In the genomic region with DNA sequence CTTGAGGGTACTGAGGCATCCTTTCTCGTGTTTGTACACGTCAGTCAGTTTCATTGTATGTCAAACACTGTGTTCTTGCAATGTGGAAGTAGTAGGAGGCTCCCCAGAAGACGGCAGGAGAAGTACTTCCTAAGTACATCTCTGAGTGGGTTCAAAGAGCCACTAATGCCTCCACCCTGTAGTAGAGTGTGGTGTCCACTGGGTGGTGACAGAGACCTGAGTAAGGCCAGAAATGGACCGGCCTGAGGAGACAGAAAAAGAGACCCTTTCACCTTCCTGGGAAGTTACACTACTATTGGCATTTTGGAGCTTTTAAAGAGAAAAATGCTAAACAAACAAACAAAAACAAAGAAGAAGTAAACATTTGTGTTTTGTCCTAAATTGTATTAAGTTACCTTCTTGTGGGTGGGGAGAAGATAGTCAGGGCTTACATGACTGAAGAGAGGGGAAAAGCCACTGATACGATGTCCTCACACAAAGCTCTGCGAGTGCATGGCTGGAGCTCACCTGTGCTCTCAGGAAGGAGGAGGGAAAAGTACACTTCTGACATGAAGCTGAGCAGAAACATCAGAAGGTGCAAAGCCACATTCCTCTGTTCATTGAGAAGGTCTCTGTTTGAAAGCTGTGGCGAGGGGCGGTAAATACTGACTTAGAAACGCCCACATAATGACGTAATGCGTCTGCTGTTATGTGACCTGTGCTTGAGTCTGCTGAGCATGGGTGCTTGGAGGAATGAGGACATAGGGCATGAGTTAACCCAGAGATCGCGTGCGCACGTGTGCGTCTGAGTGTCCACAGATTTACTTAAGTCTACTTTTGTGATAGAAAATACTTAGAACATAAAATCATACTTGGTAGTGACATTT, we compare ENCODE assay signal across 8 mouse cellular contexts.
DNase-seq lines count a peak whose midpoint lies in the region; ATAC-seq and TF ChIP-seq lines count a peak whose summit lies in the region.

No protein-coding gene starts in this region.

- ATAC-seq in granulocyte monocyte progenitor cell, adult 5-6 weeks (replicated peaks; ENCODE audit: poor library complexity, severe bottlenecking) = peak; percentile 90
- peak; percentile 73 for ATAC-seq in kidney, embryonic 15.5 days (replicated peaks; ENCODE audit: low FRiP score)
- ATAC-seq in liver, embryonic 16.5 days (ENCODE audit: low read depth) = peak; percentile 59
- peak; percentile 73; the same call in 1 of the 2 replicates for ATAC-seq in neural tube, embryonic 13.5 days (ENCODE audit: low read depth)
- no peak; the same call in 1 of the 2 replicates for ATAC-seq in erythroid progenitor cell, adult 5-6 weeks (replicated peaks; ENCODE audit: low FRiP score, poor library complexity, severe bottlenecking)

- H3K27ac ChIP-seq in ES-Bruce4 (ENCODE audit: insufficient read depth, low read length) = no peak overlapping the region
- H3K27ac ChIP-seq in kidney, embryonic 15.5 days = no peak overlapping the region
- H3K27ac ChIP-seq in liver, embryonic 16.5 days (ENCODE audit: low read length) = no peak overlapping the region
- no peak overlapping the region for H3K27ac ChIP-seq in neural tube, embryonic 13.5 days (replicated peaks)

- no peaks in the 10 kb centered on the region for H3K9me3 ChIP-seq in ES-Bruce4 (replicated peaks; ENCODE audit: control insufficient read depth, insufficient read depth, low read length, poor library complexity, severe bottlenecking)
- H3K9me3 ChIP-seq in kidney, embryonic 15.5 days (replicated peaks) = no peaks in the 10 kb centered on the region
- H3K9me3 ChIP-seq in liver, embryonic 16.5 days (replicated peaks; ENCODE audit: control insufficient read depth, low read length) = no peaks in the 10 kb centered on the region
- no peaks in the 10 kb centered on the region for H3K9me3 ChIP-seq in neural tube, embryonic 13.5 days

- H3K9ac ChIP-seq in ES-Bruce4 (ENCODE audit: low read depth, poor library complexity, severe bottlenecking) = no peak overlapping the region
- H3K9ac ChIP-seq in kidney, embryonic 15.5 days = no peak overlapping the region
- H3K9ac ChIP-seq in liver, embryonic 16.5 days (ENCODE audit: low read depth, low read length) = no peak overlapping the region
- H3K9ac ChIP-seq in neural tube, embryonic 13.5 days = no peak overlapping the region

- peak; percentile 56 for DNase-seq in 3T3-L1 (ENCODE audit: low read depth, low spot score)
- peak; percentile 78 to 80 for DNase-seq in cerebellum, postnatal 14 days

- 78% methylated on average over 16 of the region's 16 CpGs for WGBS in kidney, embryonic 15.5 days
- WGBS in liver, embryonic 16.5 days (ENCODE audit: insufficient replicate concordance) = 72% methylated on average over 16 of the region's 16 CpGs
- 85% methylated on average over 16 of the region's 16 CpGs for WGBS in neural tube, embryonic 13.5 days

- H3K27me3 ChIP-seq in ES-Bruce4 (ENCODE audit: control insufficient read depth, insufficient read depth, low read length, poor library complexity, severe bottlenecking) = no peaks in the 10 kb centered on the region
- H3K27me3 ChIP-seq in kidney, embryonic 15.5 days = no peaks in the 10 kb centered on the region
- no peaks in the 10 kb centered on the region for H3K27me3 ChIP-seq in liver, embryonic 16.5 days (ENCODE audit: control insufficient read depth, insufficient read depth, low read depth, low read length)
- H3K27me3 ChIP-seq in neural tube, embryonic 13.5 days = no peaks in the 10 kb centered on the region

- peaks cover 4% of the 10 kb centered on the region for H3K36me3 ChIP-seq in ES-Bruce4 (ENCODE audit: control insufficient read depth, insufficient read depth, low read length, poor library complexity, severe bottlenecking)
- peaks cover 56% of the 10 kb centered on the region for H3K36me3 ChIP-seq in kidney, embryonic 15.5 days
- peaks cover 15% of the 10 kb centered on the region for H3K36me3 ChIP-seq in liver, embryonic 16.5 days (ENCODE audit: control insufficient read depth, insufficient read depth)
- peaks cover 36% of the 10 kb centered on the region for H3K36me3 ChIP-seq in neural tube, embryonic 13.5 days

- no peak for TF ChIP-seq POLR2A in ES-Bruce4 (IDR thresholded peaks at IDR 0.05; ENCODE audit: insufficient read depth, low read length)

- H3K4me1 ChIP-seq in ES-Bruce4 (ENCODE audit: control insufficient read depth, insufficient read depth, low read length) = no peaks in the 10 kb centered on the region
- no peaks in the 10 kb centered on the region for H3K4me1 ChIP-seq in kidney, embryonic 15.5 days
- peaks cover under 1% of the 10 kb centered on the region for H3K4me1 ChIP-seq in liver, embryonic 16.5 days (ENCODE audit: control insufficient read depth, low read depth, low read length)
- H3K4me1 ChIP-seq in neural tube, embryonic 13.5 days (replicated peaks) = 0 out of 2 replicates have a peak, but pooled peaks cover 3% of the 10 kb centered on the region

- no peak for TF ChIP-seq EP300 in ES-Bruce4 (IDR thresholded peaks at IDR 0.05; ENCODE audit: insufficient read depth, low read depth, low read length)

- peak; percentile 66 for TF ChIP-seq CTCF in ES-Bruce4 (IDR thresholded peaks at IDR 0.05; ENCODE audit: low read depth, low read length)

- H3K4me3 ChIP-seq in ES-Bruce4 (ENCODE audit: low read depth, low read length) = no peak overlapping the region
- no peak overlapping the region for H3K4me3 ChIP-seq in kidney, embryonic 15.5 days (replicated peaks)
- no peak overlapping the region for H3K4me3 ChIP-seq in liver, embryonic 16.5 days (ENCODE audit: low read depth, low read length)
- no peak overlapping the region for H3K4me3 ChIP-seq in neural tube, embryonic 13.5 days

- H3K4me2 ChIP-seq in kidney, embryonic 15.5 days = no peak overlapping the region
- H3K4me2 ChIP-seq in liver, embryonic 16.5 days (ENCODE audit: low read depth, low read length) = no peak overlapping the region
- H3K4me2 ChIP-seq in neural tube, embryonic 13.5 days = no peak overlapping the region
